16 mouse cellular contexts compared by ENCODE assay signal in genomic region chr6:108206914-108207566, GRCm38 (mm10). TPM values are rescaled to one million over a fixed set of nuclear protein-coding genes. Genes with fewer than 3 reads are reported as not detected.
DNase-seq lines count a peak whose midpoint lies in the region; ATAC-seq lines count a peak whose summit lies in the region.
"Had no signal": no experiment of that assay in that cellular context is flagged by ENCODE, and none has a peak within 500 bp of the region (broad histone marks: within the 10 kb centered on the region; RNA-seq: fewer than 3 reads in every experiment).

No protein-coding gene starts in this region.

- DNase-seq in thymus, adult 18-20 months: peak; percentile 66 to 82
- DNase-seq in adrenal gland, postnatal 14 days: no peak
- no peak for DNase-seq in midbrain, embryonic 14.5 days
- no peak for DNase-seq in spleen, adult 18-20 months
- DNase-seq: cerebellum, adult 18-20 months; kidney, postnatal 4 days; layer of hippocampus, postnatal 36 days; lung, adult 2 months; lung, postnatal 4 days had no signal

- H3K4me3 ChIP-seq in megakaryocyte, embryonic 14.5 days (replicated peaks): peak overlapping the region; percentile 34
- no peak overlapping the region for H3K4me3 ChIP-seq in midbrain, embryonic 14.5 days (replicated peaks; ENCODE audit: low read depth, low read length)
- H3K4me3 ChIP-seq: heart, embryonic 15.5 days; hindbrain, embryonic 12.5 days had no signal

- ATAC-seq in megakaryocyte, adult 5-6 weeks (ENCODE audit: poor library complexity, severe bottlenecking): no peak
- 0 out of 2 replicates have a peak, but pooled peaks have one; percentile 39 for ATAC-seq in erythroid progenitor cell, adult 5-6 weeks (replicated peaks; ENCODE audit: low FRiP score, poor library complexity, severe bottlenecking)
- ATAC-seq in midbrain, embryonic 14.5 days (ENCODE audit: low FRiP score, low TSS enrichment): no peak
- ATAC-seq: forebrain, embryonic 14.5 days; midbrain, embryonic 16.5 days had no signal

- no peaks in the 10 kb centered on the region for H3K36me3 ChIP-seq in megakaryocyte, embryonic 14.5 days (replicated peaks; ENCODE audit: low read length)
- no peaks in the 10 kb centered on the region for H3K36me3 ChIP-seq in midbrain, embryonic 14.5 days (ENCODE audit: control insufficient read depth, insufficient read depth, low read length)
- H3K36me3 ChIP-seq: heart, embryonic 15.5 days; hindbrain, embryonic 12.5 days had no signal

- 82% methylated on average over 5 of the region's 5 CpGs for WGBS in midbrain, embryonic 14.5 days

- H3K4me1 ChIP-seq in megakaryocyte, embryonic 14.5 days: peaks cover 25% of the 10 kb centered on the region
- no peaks in the 10 kb centered on the region for H3K4me1 ChIP-seq in midbrain, embryonic 14.5 days (ENCODE audit: control insufficient read depth, insufficient read depth, low read length)
- H3K4me1 ChIP-seq: hindbrain, embryonic 12.5 days had no signal

- no peak overlapping the region for H3K27ac ChIP-seq in midbrain, embryonic 14.5 days (replicated peaks; ENCODE audit: low read depth, low read length)
- H3K27ac ChIP-seq: heart, embryonic 15.5 days; hindbrain, embryonic 12.5 days had no signal

- H3K9ac ChIP-seq in midbrain, embryonic 14.5 days (replicated peaks; ENCODE audit: low read length): no peak overlapping the region
- H3K9ac ChIP-seq: heart, embryonic 15.5 days; hindbrain, embryonic 12.5 days had no signal

- no peaks in the 10 kb centered on the region for H3K9me3 ChIP-seq in megakaryocyte, embryonic 14.5 days
- no peaks in the 10 kb centered on the region for H3K9me3 ChIP-seq in midbrain, embryonic 14.5 days (ENCODE audit: control insufficient read depth, low read length)
- H3K9me3 ChIP-seq: heart, embryonic 15.5 days; hindbrain, embryonic 12.5 days had no signal

- peaks cover 2% of the 10 kb centered on the region for H3K27me3 ChIP-seq in megakaryocyte, embryonic 14.5 days (replicated peaks)
- H3K27me3 ChIP-seq in midbrain, embryonic 14.5 days (ENCODE audit: control insufficient read depth, insufficient read depth, low read length): no peaks in the 10 kb centered on the region
- H3K27me3 ChIP-seq: heart, embryonic 15.5 days; hindbrain, embryonic 12.5 days had no signal

- H3K4me2 ChIP-seq in midbrain, embryonic 14.5 days (ENCODE audit: low read length): no peak overlapping the region
- H3K4me2 ChIP-seq: heart, embryonic 15.5 days; hindbrain, embryonic 12.5 days had no signal

RNA-seq across cellular contexts. Expression of gene Itpr1, which starts 5.9 kb away (rescaled TPM):
- 7.9 and 8.3 TPM in 2 replicates for polyA plus RNA-seq in megakaryocyte, embryonic 14.5 days (2012; ENCODE audit: insufficient read depth, low replicate concordance)
- 51.2 and 55.7 TPM in 2 replicates for total RNA-seq in megakaryocyte, adult 5-6 weeks (2015)
- 127 and 135 TPM in 2 replicates for total RNA-seq in megakaryocyte, adult 5-6 weeks (2017)
- total RNA-seq in erythroid progenitor cell, adult 5-6 weeks (2015; ENCODE audit: low replicate concordance): 4.6 and 8.6 TPM in 2 replicates
- total RNA-seq in erythroid progenitor cell, adult 5-6 weeks (2017; ENCODE audit: low replicate concordance): 5.3 and 13.0 TPM in 2 replicates
- total RNA-seq in adrenal gland, postnatal 14 days (2021): 121 and 125 TPM in 2 replicates
- 3.6 and 5.5 TPM in 2 replicates for polyA plus RNA-seq in midbrain, embryonic 14.5 days (2014; fragmentation: Nextera tagmentation; extraction: Ambion mirVana)

RNA-seq across cellular contexts. Expression of gene Sumf1, which starts 21.7 kb away (rescaled TPM):
- polyA plus RNA-seq in megakaryocyte, embryonic 14.5 days (2012; ENCODE audit: insufficient read depth, low replicate concordance): 3.8 and 16.6 TPM in 2 replicates
- 43.7 and 48.2 TPM in 2 replicates for total RNA-seq in megakaryocyte, adult 5-6 weeks (2015)
- total RNA-seq in megakaryocyte, adult 5-6 weeks (2017): 44.8 and 49.1 TPM in 2 replicates
- total RNA-seq in erythroid progenitor cell, adult 5-6 weeks (2015; ENCODE audit: low replicate concordance): 2.9 and 5.4 TPM in 2 replicates
- total RNA-seq in erythroid progenitor cell, adult 5-6 weeks (2017; ENCODE audit: low replicate concordance): 7.2 and 9.2 TPM in 2 replicates
- total RNA-seq in adrenal gland, postnatal 14 days (2021): 26.6 and 28.1 TPM in 2 replicates
- polyA plus RNA-seq in midbrain, embryonic 14.5 days (2014; fragmentation: Nextera tagmentation; extraction: Ambion mirVana): 8.4 and 10.9 TPM in 2 replicates

Comparison
In these comparisons a context has a peak if more than half of its experiments do, and no peak if none do; other contexts are left out.
1. DNase-seq: peak in thymus, adult 18-20 months (2 of 2); none in adrenal gland, postnatal 14 days (single experiment), midbrain, embryonic 14.5 days (single experiment) and spleen, adult 18-20 months (0 of 2).